Mouse (Mus musculus) macrophage (primary cell): ENCODE results near the gene Usp24. TPM values are rescaled to one million over a fixed set of nuclear protein-coding genes. Genes with fewer than 3 reads are reported as not detected.

Experiments used
- H3K27ac ChIP-seq: fragments of 350-480 bp; formaldehyde crosslinking; 2 replicates; pipeline ENCODE4 v1.9.0; 2021
- H3K36me3 ChIP-seq: fragments of 350-480 bp; formaldehyde crosslinking; 2 replicates; pipeline ENCODE4 v1.9.0; 2021; ENCODE audit errors: inconsistent target
- H3K4me3 ChIP-seq: fragments of 350-480 bp; formaldehyde crosslinking; 2 replicates; pipeline ENCODE4 v1.9.0; 2021; ENCODE audit errors: inconsistent target
- H3K79me2 ChIP-seq: fragments of 350-480 bp; formaldehyde crosslinking; 2 replicates; pipeline ENCODE4 v1.9.0; 2021; ENCODE audit errors: inconsistent target
- WGBS: methylation state at CpG from one replicate; pipeline ENCODE4 v1.1.7; 2026; ENCODE audit warnings: inconsistent platforms; ENCODE audit not compliant: missing documents; 5-methylcytosine and 5-hydroxymethylcytosine counted together
- polyA plus RNA-seq: library from polyadenylated mRNA; stranded (reverse); fragments of 250-400 nt; gene quantifications from 3 replicates; pipeline ENCODE4 v1.2.4, GENCODE M21; 2018; ENCODE audit warnings: inconsistent platforms
- total RNA-seq, 78 experiments: library from RNA; depleted of rRNA; stranded (reverse); fragments of 250-400 nt; gene quantifications; 1 replicate in 9 of 78; 2 replicates in 24 of 78; 3 replicates in 43 of 78; 4 replicates in 2 of 78; pipeline ENCODE4 v1.2.4; 2018; ENCODE audit warnings: inconsistent platforms in 56 of 78

Gene Usp24
- 100 to 1,000 TPM in 15 of 26 experiments, 10 to 100 TPM in 11; 47.9 to 173 (median 110) TPM for total RNA-seq (2018; cell fraction: chromatin; rRNA removed)
- 10 to 100 TPM; 15.1 to 35.3 (median 24.4) TPM for total RNA-seq (2018; cell fraction: cytosol; rRNA removed)
- total RNA-seq (2018; cell fraction: nucleus; rRNA removed): 10 to 100 TPM; 33.6 to 87.4 (median 56.0) TPM
- 16.9 to 23.8 TPM (median 18.5 TPM) in 3 replicates for polyA plus RNA-seq

DNA sequence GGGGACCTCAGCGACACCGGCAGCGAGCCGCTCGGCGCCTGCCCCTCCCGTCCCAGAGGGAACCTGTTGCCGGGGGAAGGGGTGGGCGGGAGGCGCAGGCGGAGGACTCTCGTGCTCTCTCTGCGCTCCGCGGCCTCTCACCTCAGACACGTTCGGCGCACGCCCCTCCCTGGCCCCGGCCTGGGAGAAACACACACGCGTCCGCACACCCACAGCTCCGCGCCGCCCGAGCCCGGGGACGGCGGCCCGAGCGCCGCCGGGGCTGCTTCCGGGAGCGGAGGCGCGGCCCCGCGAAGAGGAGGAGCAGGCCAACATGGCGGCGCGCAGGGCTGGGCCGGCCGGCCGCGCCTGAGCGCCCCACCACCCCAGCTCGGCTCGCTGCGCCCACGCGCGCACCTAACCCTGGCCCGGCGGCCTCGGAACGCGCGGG, at the start of gene Usp24:
Gene Usp24 (plus strand): TSS at position 293 of the 430 bp plus-strand sequence.
- no peaks in the 10 kb centered on the region for H3K36me3 ChIP-seq
- WGBS: under 1% methylated on average over 42 of the region's 60 CpGs
- H3K27ac ChIP-seq: peak within 1 kb of the TSS; percentile 46
- peaks cover 44% of the 10 kb centered on the region for H3K79me2 ChIP-seq
- peak within 1 kb of the TSS; percentile 82 for H3K4me3 ChIP-seq

- H3K4me3 ChIP-seq: no peak overlapping the region
- whole genome bisulfite sequencing: 60% methylated on average over 2 of the region's 2 CpGs
- H3K79me2 ChIP-seq: no peaks in the 10 kb centered on the region
- H3K36me3 ChIP-seq: no peaks in the 10 kb centered on the region
- H3K27ac ChIP-seq: no peak overlapping the region
Observed at GRCm38 (mm10) chr4:106276937-106277336, 39.1 kb upstream of the Usp24 start.

DNA sequence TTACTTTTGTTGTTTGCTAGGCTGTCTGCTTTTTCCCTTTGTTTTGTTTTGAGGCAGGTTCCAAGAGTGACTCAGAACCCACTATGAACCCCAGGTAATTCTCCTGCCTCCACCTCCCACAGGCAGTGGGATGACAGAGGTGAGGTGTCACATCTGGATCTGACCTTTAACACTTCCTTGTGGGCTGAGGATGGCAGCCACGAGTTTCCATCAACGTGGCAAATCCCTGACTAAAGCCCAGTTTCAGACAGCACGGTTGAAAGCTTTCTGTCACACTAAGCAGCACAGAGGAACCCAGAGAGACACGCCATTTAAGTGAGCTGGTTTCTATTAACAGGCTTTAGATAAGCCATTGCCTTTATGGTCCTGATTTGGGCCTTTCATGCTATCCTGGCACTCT, 36.8 kb upstream of the Usp24 start:
- Histone ChIP-seq H3K36me3 (no peaks in the 10 kb centered on the region), H3K79me2 (no peaks in the 10 kb centered on the region), H3K4me3 (no peak overlapping the region), H3K27ac (no peak overlapping the region)
- 58% methylated on average over 4 of the region's 4 CpGs for WGBS

- H3K36me3 ChIP-seq: no peaks in the 10 kb centered on the region
- no peak overlapping the region; the same call in 1 of the 2 replicates for H3K4me3 ChIP-seq
- 54% methylated on average over 2 of the region's 2 CpGs for WGBS
- no peaks in the 10 kb centered on the region for H3K79me2 ChIP-seq
- H3K27ac ChIP-seq: no peak overlapping the region
Observed at GRCm38 (mm10) chr4:106281128-106281491, 34.9 kb upstream of the Usp24 start.

- no peaks in the 10 kb centered on the region for H3K79me2 ChIP-seq
- H3K36me3 ChIP-seq: no peaks in the 10 kb centered on the region
- H3K27ac ChIP-seq: no peak overlapping the region
- no peak overlapping the region; the same call in 1 of the 2 replicates for H3K4me3 ChIP-seq
- WGBS: 47% methylated on average over 8 of the region's 8 CpGs
Observed at GRCm38 (mm10) chr4:106281492-106282122, 34.4 kb upstream of the Usp24 start.

DNA sequence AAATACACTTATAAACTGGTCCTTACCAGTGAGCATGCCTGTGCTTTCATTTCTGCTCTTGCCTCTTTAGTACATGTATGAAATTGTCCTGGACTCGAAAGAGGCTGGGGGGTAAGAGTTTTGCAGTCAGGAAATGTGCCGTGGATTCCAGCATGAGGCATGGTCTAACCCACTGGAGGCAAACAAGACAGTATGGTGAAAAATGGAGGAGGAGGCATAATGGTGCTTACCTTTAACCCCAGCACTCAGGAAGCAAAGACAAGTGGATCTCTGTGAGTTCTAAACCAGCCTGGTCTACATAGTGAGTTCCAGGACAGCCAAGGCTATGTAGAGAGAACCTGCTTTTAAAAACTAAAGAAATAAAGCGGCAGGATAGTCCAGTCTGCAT, 33.9 kb upstream of the Usp24 start:
- Histone ChIP-seq H3K36me3 (no peaks in the 10 kb centered on the region), H3K27ac (no peak overlapping the region)
- WGBS: 88% methylated on average over 3 of the region's 3 CpGs

GRCm38 (mm10) chr4:106286958-106287743, 28.9 kb upstream of the Usp24 start:
- Histone ChIP-seq H3K4me3 (no peak overlapping the region), H3K27ac (no peak overlapping the region), H3K36me3 (no peaks in the 10 kb centered on the region), H3K79me2 (no peaks in the 10 kb centered on the region)
- WGBS: 77% methylated on average over 4 of the region's 4 CpGs

More for the DNA sequence above, 33.9 kb upstream of the Usp24 start:
- Histone ChIP-seq H3K79me2 (no peaks in the 10 kb centered on the region), H3K4me3 (no peak overlapping the region)

DNA sequence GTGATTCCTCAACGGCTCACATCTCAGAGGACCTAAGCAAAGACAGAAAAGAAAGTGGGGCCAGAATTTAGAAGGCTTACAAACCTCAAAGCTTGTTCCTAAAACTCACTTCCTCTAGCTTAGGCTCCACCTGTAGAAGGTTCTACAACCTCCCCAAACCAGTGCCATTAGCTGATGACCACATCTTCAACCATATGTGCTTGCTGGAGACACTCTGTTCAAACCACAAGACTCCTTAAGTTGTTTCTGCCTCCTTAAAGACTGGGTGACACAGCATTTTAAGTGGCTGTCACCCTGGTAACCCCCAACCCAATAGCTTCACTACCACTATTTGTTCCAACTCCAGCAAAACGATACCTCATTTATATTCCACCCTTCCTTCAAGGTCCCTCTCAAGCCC, 25.8 kb upstream of the Usp24 start:
- Histone ChIP-seq H3K27ac (no peak overlapping the region), H3K4me3 (no peak overlapping the region), H3K36me3 (no peaks in the 10 kb centered on the region), H3K79me2 (no peaks in the 10 kb centered on the region)
- WGBS: 13% methylated on average over 2 of the region's 2 CpGs

DNA sequence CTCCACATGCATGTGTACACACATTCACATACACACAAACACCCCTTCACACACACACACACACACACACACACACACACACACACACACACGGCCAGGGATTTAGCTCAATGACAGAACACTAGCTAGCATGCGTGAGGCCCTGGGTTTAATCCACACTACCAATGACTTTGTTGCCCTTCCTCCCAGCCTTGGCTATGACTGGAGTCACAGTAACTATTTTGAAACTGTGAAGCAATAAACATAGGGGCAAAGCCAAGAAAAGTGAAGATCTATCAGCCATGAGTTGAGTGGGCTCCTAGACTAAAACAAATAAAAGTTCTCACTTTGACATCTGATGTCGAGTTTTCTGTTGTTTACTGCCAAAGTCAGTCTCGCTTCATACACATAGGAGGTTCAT, 23.2 kb upstream of the Usp24 start:
- WGBS: 74% methylated on average over 4 of the region's 4 CpGs
- Histone ChIP-seq H3K27ac (no peak overlapping the region), H3K36me3 (no peaks in the 10 kb centered on the region), H3K4me3 (no peak overlapping the region), H3K79me2 (no peaks in the 10 kb centered on the region)

DNA sequence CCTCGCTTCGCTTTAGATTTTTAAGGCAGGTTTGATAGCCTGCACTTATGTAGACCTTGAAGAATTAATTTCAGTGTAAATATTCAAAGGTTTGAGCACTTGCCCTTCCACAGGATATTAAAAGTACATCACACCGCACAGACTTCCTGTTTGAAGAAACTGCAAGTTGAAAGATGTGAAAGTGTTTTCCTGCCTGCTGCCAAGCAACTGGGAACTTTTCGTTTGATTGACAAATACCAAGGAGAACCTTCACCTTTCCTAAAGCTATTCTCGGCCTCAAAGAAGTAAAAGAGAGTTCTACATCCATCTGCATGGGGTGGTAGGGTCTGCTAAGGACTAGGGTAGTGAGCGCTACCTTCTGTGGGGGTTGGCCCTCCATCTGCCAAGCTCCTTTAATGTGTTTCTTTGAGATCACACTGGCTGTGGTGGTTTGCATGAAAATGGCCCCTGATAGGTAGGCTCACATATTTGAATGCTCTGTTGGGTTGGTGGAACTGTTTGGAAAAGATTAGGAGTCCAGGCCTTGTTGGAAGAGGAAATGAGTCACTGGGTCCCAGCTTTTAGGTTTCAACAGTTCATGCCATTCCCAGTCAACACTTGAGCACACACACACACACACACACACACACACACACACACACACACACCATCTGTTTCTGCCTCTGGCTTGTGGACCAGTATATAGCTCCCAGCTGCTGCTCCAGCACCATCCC, 22.5 kb upstream of the Usp24 start:
- no peaks in the 10 kb centered on the region for H3K36me3 ChIP-seq
- no peak overlapping the region for H3K27ac ChIP-seq
- 38% methylated on average over 6 of the region's 6 CpGs for WGBS
- no peaks in the 10 kb centered on the region for H3K79me2 ChIP-seq
- H3K4me3 ChIP-seq: no peak overlapping the region

GRCm38 (mm10) chr4:106295696-106296095, 20.3 kb upstream of the Usp24 start:
- H3K4me3 ChIP-seq: no peak overlapping the region
- no peak overlapping the region for H3K27ac ChIP-seq
- no peaks in the 10 kb centered on the region for H3K79me2 ChIP-seq
- WGBS: 66% methylated on average over 4 of the region's 4 CpGs
- H3K36me3 ChIP-seq: no peaks in the 10 kb centered on the region

DNA sequence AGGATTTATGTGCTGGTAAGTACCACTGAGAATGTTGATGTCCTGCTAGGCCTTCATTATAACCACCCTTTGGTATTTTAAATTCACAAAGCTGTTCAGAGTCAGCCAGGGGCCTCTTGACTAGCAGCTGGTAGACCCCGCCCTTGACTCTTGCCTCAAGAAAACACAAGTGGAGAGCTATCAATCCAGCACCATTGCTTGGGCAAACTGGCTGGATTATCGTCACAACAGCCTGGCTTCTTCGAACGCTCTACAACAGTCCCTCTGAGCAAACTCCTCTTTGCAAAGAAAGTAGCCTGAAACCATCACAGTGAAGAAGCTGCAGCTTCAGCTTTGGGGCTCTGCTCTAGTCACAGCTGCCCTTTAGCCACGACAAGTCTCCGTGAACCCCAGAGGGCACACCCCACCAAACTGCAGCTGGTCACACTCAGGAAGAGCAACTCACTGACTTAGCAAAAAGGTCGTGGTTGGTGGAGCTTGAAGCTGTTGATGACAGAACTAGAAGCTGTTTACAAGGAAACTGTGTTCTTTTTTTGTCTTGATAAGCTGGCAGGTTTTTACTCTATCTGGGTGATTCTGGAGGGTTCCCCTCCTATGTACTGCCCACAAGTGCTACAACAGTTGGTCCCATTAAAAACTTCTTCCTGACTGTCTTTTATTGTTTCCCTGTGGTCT, 19.5 kb upstream of the Usp24 start:
- Histone ChIP-seq H3K27ac (peak overlapping the region; percentile 46), H3K4me3 (no peak overlapping the region), H3K36me3 (no peaks in the 10 kb centered on the region), H3K79me2 (no peaks in the 10 kb centered on the region)
- WGBS: 58% methylated on average over 7 of the region's 7 CpGs

GRCm38 (mm10) chr4:106301346-106301745, 14.7 kb upstream of the Usp24 start:
- WGBS: 18% methylated on average over 6 of the region's 6 CpGs
- Histone ChIP-seq H3K79me2 (no peaks in the 10 kb centered on the region), H3K36me3 (no peaks in the 10 kb centered on the region), H3K27ac (peak overlapping the region; percentile 67), H3K4me3 (no peak overlapping the region; the same call in 1 of the 2 replicates)

DNA sequence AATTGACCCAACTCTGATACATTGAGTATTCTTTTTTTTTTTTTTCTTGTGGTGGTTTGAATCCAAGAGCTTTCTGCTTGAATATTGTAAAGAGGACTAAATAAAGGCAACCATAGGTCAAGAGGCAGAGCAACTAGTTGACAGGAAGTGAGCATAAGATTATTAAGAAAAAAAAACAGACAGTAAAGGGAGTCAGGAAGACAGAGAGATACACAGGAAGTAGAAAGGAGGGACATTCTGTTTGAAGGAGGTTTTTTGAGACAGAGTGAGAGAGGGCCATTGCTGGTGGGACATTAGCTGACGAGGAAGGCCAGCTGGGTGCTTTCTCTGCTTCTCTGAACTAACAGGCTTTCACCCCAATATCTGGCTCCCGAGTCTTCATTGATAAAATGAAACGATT, 7.9 kb upstream of the Usp24 start:
- Histone ChIP-seq H3K79me2 (no peaks in the 10 kb centered on the region), H3K4me3 (no peak overlapping the region), H3K36me3 (no peaks in the 10 kb centered on the region), H3K27ac (no peak overlapping the region)
- WGBS: 96% methylated on average over 3 of the region's 3 CpGs
